Mouse (Mus musculus): ENCODE results near the gene Abtb1.

DNA sequence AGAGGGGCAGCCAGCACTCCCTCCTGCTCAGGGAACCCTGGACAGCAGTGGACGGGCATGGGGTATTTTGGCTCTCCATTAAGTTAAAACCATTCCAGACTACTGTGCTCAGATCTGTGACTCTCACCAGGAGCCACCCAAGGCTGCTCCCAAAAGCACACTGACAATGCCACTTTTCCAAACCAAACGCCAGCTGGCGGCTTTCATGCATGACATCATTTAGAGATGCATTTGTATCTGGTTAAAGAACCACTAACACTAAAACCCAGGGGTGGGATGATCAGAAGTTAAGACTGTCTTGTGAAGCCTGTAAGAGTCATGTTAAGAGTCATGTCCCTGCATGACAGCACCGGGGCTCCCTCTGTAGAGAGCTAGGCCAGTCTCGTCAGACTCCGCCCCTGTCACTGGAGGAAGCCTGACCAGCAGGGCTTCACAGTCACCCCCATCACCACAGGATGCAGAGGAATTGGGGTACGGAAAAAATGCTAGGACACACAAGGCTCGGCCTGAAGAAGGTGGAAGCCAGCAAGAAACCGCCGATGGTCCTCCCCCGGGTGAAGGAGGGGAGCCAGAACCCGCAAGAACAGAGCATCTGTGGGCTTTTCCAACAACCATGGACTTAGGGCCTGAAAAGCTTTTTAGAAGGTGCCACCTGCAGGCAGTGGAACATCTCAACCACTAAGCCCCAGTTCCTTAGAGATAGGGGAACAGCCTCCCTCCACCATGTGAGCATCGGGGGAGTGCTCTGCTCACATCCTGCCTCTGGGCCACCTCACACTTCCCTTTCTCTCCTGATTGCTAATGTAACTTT lies 14.2 kb downstream of the Abtb1 start:
- TF ChIP-seq POLR2A (IDR thresholded peaks at IDR 0.05; ENCODE audit: insufficient read length, low read depth) (no peak), MYOD1 (IDR thresholded peaks at IDR 0.05; ENCODE audit: control insufficient read depth in 1 of 3, insufficient read length in 2 of 3, low read depth in 2 of 3) (no peak), POLR2AphosphoS2 (IDR thresholded peaks at IDR 0.05; ENCODE audit: insufficient read length, low read depth) (no peak), USF1 (IDR thresholded peaks at IDR 0.05; ENCODE audit: low read depth) (no peak), TCF3 (IDR thresholded peaks at IDR 0.05; ENCODE audit: insufficient read length, low read depth) (no peak), TCF12 (IDR thresholded peaks at IDR 0.05; ENCODE audit: insufficient read depth, poor library complexity, severe bottlenecking) (no peak)
